Mouse (Mus musculus): ENCODE results near the gene Map3k20. TPM values are rescaled to one million over a fixed set of nuclear protein-coding genes. Genes with fewer than 3 reads are reported as not detected.

Gene Map3k20
- total and polyA plus RNA-seq, 2 experiments from 2014 or later, result 3.4 to 8.5 TPM

DNA sequence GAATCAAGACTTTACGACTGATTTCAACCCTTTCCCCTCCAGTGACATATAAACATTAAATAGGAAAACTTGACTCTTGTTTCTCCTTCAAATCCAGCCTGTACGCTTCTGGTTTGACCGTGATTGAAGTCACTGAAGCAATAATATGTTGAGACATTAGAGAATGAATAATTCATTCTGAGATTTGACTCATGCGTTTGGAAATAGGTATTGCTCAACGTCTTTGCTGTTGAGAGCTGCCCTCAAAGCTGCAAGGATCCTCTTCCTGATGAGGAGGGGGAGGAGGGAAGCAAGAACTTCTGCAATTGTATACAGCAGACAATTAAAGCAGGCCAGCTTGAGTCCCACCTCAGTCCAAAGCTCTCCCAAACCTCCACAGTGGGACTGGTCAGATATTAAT, 81.1 kb downstream of the Map3k20 start:
- Histone ChIP-seq H3K9me3 (ENCODE audit: low read length) (no peaks in the 10 kb centered on the region), H3K4me1 (ENCODE audit: insufficient read depth, low read length) (no peaks in the 10 kb centered on the region), H3K27ac (ENCODE audit: low read depth, low read length) (no peak overlapping the region), H3K4me2 (ENCODE audit: low read depth, low read length, poor library complexity, severe bottlenecking) (no peak overlapping the region), H3K9ac (replicated peaks; ENCODE audit: low read length, poor library complexity, severe bottlenecking) (no peak overlapping the region), H3K4me3 (ENCODE audit: low read depth, low read length) (no peak overlapping the region), H3K27me3 (ENCODE audit: insufficient read depth, low read length) (no peaks in the 10 kb centered on the region), H3K36me3 (ENCODE audit: insufficient read depth, low read length) (no peaks in the 10 kb centered on the region)
- DNase-seq (ENCODE audit: low spot score), result no peak
- no peak for ATAC-seq (ENCODE audit: low FRiP score)
- WGBS, result 63% methylated on average over 5 of the region's 5 CpGs
- no peak for TF ChIP-seq CTCF (IDR thresholded peaks at IDR 0.05)

DNA sequence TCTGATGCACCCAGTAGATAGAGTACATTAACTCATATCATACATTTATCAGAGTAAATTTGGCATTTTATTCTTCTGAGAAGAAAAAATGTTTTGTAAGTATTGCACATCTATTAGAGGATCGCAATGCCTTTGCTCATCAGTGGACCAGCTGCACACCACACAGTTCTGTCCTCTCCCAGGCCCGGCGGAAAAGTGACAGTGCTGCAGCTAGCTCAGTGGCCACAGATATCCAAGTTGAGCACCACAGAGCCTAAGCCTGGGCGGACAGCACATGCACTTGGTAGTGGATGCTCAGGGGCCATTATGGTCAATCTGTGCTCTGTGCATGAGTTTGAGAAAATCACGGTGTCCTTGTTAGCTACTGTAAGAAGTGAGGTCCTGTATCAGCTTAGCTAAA, 82.4 kb downstream of the Map3k20 start:
- ATAC-seq (ENCODE audit: low FRiP score) (no peak), DNase-seq (ENCODE audit: low spot score) (no peak)
- H3K27me3 ChIP-seq (ENCODE audit: insufficient read depth, low read length), result no peaks in the 10 kb centered on the region
- H3K4me3 ChIP-seq (ENCODE audit: low read depth, low read length), result no peak overlapping the region
- no peaks in the 10 kb centered on the region for H3K4me1 ChIP-seq (ENCODE audit: insufficient read depth, low read length)
- H3K9me3 ChIP-seq (ENCODE audit: low read length), result no peaks in the 10 kb centered on the region
- H3K9ac ChIP-seq (replicated peaks; ENCODE audit: low read length, poor library complexity, severe bottlenecking), result no peak overlapping the region
- no peaks in the 10 kb centered on the region for H3K36me3 ChIP-seq (ENCODE audit: insufficient read depth, low read length)
- no peak overlapping the region for H3K27ac ChIP-seq (ENCODE audit: low read depth, low read length)
- TF ChIP-seq CTCF (IDR thresholded peaks at IDR 0.05), result no peak
- 95% methylated on average over 5 of the region's 5 CpGs for WGBS
- H3K4me2 ChIP-seq (ENCODE audit: low read depth, low read length, poor library complexity, severe bottlenecking), result no peak overlapping the region

DNA sequence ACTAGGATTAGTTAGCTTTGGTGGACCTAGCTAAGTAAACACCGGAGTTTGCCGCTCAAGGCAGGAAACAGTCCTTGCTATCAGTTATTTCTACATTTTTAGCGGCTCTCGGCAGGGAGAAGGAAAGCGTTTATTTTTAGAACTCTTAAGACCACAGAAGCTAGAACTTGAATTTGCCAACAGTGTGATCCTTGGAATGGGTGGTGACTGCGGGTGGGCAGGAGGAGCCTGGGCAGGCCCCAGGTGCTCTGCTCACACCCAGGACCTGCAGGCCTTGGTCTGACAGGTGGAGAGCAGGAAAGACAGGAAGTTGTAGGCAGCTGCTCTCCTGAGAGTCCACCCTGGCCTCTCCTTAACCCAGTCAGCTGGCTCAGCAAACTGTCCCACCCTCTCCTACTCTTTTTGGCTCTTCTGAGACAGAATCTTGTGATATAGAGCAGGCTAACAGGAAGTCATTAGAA, 83.7 kb downstream of the Map3k20 start:
- Histone ChIP-seq H3K4me1 (ENCODE audit: insufficient read depth, low read length) (no peaks in the 10 kb centered on the region), H3K4me2 (ENCODE audit: low read depth, low read length, poor library complexity, severe bottlenecking) (no peak overlapping the region), H3K27me3 (ENCODE audit: insufficient read depth, low read length) (no peaks in the 10 kb centered on the region), H3K9ac (replicated peaks; ENCODE audit: low read length, poor library complexity, severe bottlenecking) (no peak overlapping the region), H3K4me3 (ENCODE audit: low read depth, low read length) (no peak overlapping the region), H3K9me3 (ENCODE audit: low read length) (no peaks in the 10 kb centered on the region), H3K36me3 (ENCODE audit: insufficient read depth, low read length) (no peaks in the 10 kb centered on the region), H3K27ac (ENCODE audit: low read depth, low read length) (no peak overlapping the region)
- TF ChIP-seq CTCF (IDR thresholded peaks at IDR 0.05), result no peak
- ATAC-seq (ENCODE audit: low FRiP score) (no peak), DNase-seq (ENCODE audit: low spot score) (no peak)
- 81% methylated on average over 6 of the region's 6 CpGs for WGBS

DNA sequence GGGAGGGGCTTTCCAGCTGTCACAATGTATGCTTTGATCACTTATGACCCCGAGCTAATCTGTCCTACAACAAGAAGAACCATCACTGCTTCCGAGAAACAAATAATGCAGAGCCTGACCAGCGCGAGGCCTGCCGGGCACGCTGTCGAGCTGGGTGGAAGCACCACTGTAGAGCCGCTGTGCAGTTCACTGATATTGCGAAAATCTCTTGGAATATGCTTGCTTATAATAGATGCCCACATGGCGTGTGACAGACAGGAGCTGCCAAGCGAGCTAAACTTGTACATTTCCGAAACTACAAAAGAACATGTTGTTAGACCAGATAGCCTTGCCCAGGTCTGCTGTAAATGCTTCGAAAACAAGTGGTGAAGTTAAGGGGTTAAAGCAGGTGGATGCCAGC, 86.7 kb downstream of the Map3k20 start:
- H3K4me3 ChIP-seq (ENCODE audit: low read depth, low read length), result no peak overlapping the region
- H3K9me3 ChIP-seq (ENCODE audit: low read length), result no peaks in the 10 kb centered on the region
- H3K36me3 ChIP-seq (ENCODE audit: insufficient read depth, low read length), result no peaks in the 10 kb centered on the region
- H3K4me2 ChIP-seq (ENCODE audit: low read depth, low read length, poor library complexity, severe bottlenecking), result no peak overlapping the region
- 81% methylated on average over 13 of the region's 13 CpGs for WGBS
- ATAC-seq (ENCODE audit: low FRiP score) (no peak), DNase-seq (ENCODE audit: low spot score) (no peak)
- H3K27ac ChIP-seq (ENCODE audit: low read depth, low read length), result no peak overlapping the region
- H3K4me1 ChIP-seq (ENCODE audit: insufficient read depth, low read length), result no peaks in the 10 kb centered on the region
- H3K27me3 ChIP-seq (ENCODE audit: insufficient read depth, low read length), result no peaks in the 10 kb centered on the region
- H3K9ac ChIP-seq (replicated peaks; ENCODE audit: low read length, poor library complexity, severe bottlenecking), result no peak overlapping the region
- no peak for TF ChIP-seq CTCF (IDR thresholded peaks at IDR 0.05)

DNA sequence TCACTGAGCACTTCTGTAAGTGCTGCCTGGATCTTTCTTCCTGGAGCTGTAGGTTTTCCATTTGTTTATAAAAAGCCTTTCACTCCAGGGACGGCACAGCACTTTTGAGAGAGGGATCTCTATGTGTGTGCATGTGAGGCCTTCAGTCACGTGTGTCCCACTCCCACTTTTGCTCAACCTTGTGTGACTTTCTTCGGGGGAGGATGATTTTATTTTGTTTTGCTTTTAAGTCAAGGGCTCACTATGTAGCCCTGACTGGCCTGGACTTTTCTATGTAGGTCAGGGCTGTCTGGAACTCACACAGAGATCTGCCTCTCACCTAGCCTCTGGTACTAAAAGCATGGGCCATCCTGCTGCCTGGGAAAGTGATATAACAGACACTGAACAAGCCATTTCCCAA, 88.6 kb downstream of the Map3k20 start:
- no peak for ATAC-seq (ENCODE audit: low FRiP score)
- Histone ChIP-seq H3K4me2 (ENCODE audit: low read depth, low read length, poor library complexity, severe bottlenecking) (no peak overlapping the region), H3K36me3 (ENCODE audit: insufficient read depth, low read length) (no peaks in the 10 kb centered on the region), H3K27me3 (ENCODE audit: insufficient read depth, low read length) (no peaks in the 10 kb centered on the region), H3K9me3 (ENCODE audit: low read length) (no peaks in the 10 kb centered on the region), H3K4me1 (ENCODE audit: insufficient read depth, low read length) (no peaks in the 10 kb centered on the region), H3K4me3 (ENCODE audit: low read depth, low read length) (no peak overlapping the region), H3K27ac (ENCODE audit: low read depth, low read length) (no peak overlapping the region), H3K9ac (replicated peaks; ENCODE audit: low read length, poor library complexity, severe bottlenecking) (no peak overlapping the region)
- no peak for DNase-seq (ENCODE audit: low spot score)
- TF ChIP-seq CTCF (IDR thresholded peaks at IDR 0.05), result no peak
- 80% methylated on average over 3 of the region's 3 CpGs for WGBS

DNA sequence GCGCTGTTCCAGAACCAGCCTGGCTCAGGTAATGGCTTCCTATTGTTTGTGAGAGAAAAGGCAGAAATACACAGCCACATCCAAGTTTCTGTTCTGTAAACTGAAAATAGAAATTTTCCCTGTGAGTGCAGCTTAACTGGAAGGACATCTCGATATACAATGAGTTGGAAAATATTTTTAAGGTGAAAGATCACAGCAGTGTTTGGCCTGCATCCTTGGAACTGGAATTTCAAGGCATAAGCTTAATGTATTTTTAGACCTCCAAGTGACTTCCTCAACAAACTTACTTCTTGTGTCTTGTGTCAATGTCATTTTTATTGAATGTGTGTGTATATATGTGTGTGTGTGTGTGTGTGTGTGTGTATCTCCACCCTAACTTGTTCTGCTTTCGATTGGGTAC, 90.4 kb downstream of the Map3k20 start:
- Histone ChIP-seq H3K9ac (replicated peaks; ENCODE audit: low read length, poor library complexity, severe bottlenecking) (no peak overlapping the region), H3K4me3 (ENCODE audit: low read depth, low read length) (no peak overlapping the region), H3K27me3 (ENCODE audit: insufficient read depth, low read length) (no peaks in the 10 kb centered on the region), H3K4me1 (ENCODE audit: insufficient read depth, low read length) (no peaks in the 10 kb centered on the region), H3K4me2 (ENCODE audit: low read depth, low read length, poor library complexity, severe bottlenecking) (no peak overlapping the region), H3K9me3 (ENCODE audit: low read length) (no peaks in the 10 kb centered on the region), H3K27ac (ENCODE audit: low read depth, low read length) (no peak overlapping the region), H3K36me3 (ENCODE audit: insufficient read depth, low read length) (no peaks in the 10 kb centered on the region)
- no peak for TF ChIP-seq CTCF (IDR thresholded peaks at IDR 0.05)
- ATAC-seq (ENCODE audit: low FRiP score), result no peak
- no peak for DNase-seq (ENCODE audit: low spot score)
- 87% methylated on average over 3 of the region's 3 CpGs for WGBS
